Mouse (Mus musculus) adrenal gland, adult 10 weeks (tissue): ENCODE results near the gene Mif. TPM values are rescaled to one million over a fixed set of nuclear protein-coding genes. Genes with fewer than 3 reads are reported as not detected.

Experiments used
- polyA plus RNA-seq: library from polyadenylated mRNA; stranded (reverse); fragments of 350-450 nt; fragmentation: Illumina TruSeq; extraction: RNeasy Lipid Tissue Mini Kit (QIAGEN cat#74804); gene quantifications from one replicate; pipeline ENCODE4 v1.2.3, GENCODE M21; 2014; ENCODE audit warnings: low read depth, low replicate concordance

Gene Mif
- polyA plus RNA-seq, result not detected

GRCm38 (mm10) chr10:75859786-75860470, at the start of gene Mif:
Gene Mif, minus strand, starts transcription at chr10:75860240.

GRCm38 (mm10) chr10:75893089-75893750, 33.2 kb upstream of the Mif start, which contains the start of gene Derl3:
Gene Derl3, plus strand, starts transcription at chr10:75893413.

GRCm38 (mm10) chr10:75837248-75837759, 22.7 kb downstream of the Mif start, which contains the start of gene Gstt2:
Gene Gstt2, minus strand, starts transcription at chr10:75837424.

GRCm38 (mm10) chr10:75822443-75822842, 37.6 kb downstream of the Mif start, which contains the start of gene Gstt4:
Gene Gstt4, minus strand, starts transcription at chr10:75822543.

Other genes starting within 250 kb of the Mif start
- 2.7 TPM for gene Susd2, start 216.2 kb downstream of the Mif start, polyA plus RNA-seq
- 5.5 TPM for gene Cabin1, start 95.9 kb downstream of the Mif start, polyA plus RNA-seq
- 4.5 TPM for gene Ddt, start 86.8 kb downstream of the Mif start, polyA plus RNA-seq
- not detected for gene Gm20441, start 79.3 kb downstream of the Mif start, polyA plus RNA-seq
- gene Gstt3, start 78.8 kb downstream of the Mif start, polyA plus RNA-seq, result 6.8 TPM
- 1.6 TPM for gene Gstt1, start 61.7 kb downstream of the Mif start, polyA plus RNA-seq
- gene Gstt4, start 37.7 kb downstream of the Mif start, polyA plus RNA-seq, result not detected
- 2.4 TPM for gene Gstt2, start 22.8 kb downstream of the Mif start, polyA plus RNA-seq
- gene Derl3, start 33.2 kb upstream of the Mif start, polyA plus RNA-seq, result not detected
- gene Smarcb1, start 61.4 kb upstream of the Mif start, polyA plus RNA-seq, result 17.3 TPM
- 44.3 TPM for gene Chchd10, start 72.9 kb upstream of the Mif start, polyA plus RNA-seq
- 2.8 TPM for gene Mmp11, start 76.3 kb upstream of the Mif start, polyA plus RNA-seq
- gene Gm867, start 80.4 kb upstream of the Mif start, polyA plus RNA-seq, result not detected
- gene Vpreb3, start 82.8 kb upstream of the Mif start, polyA plus RNA-seq, result not detected
- gene Gm5134, start 94.3 kb upstream of the Mif start, polyA plus RNA-seq, result not detected
- gene Zfp280b, start 172.4 kb upstream of the Mif start, polyA plus RNA-seq, result 7.5 TPM